Comparison of ENCODE assay signal across 17 mouse cellular contexts in genomic region chr1:134910037-134910436, GRCm38 (mm10). TPM values are rescaled to one million over a fixed set of nuclear protein-coding genes. Genes with fewer than 3 reads are reported as not detected.
DNase-seq lines count a peak whose midpoint lies in the region; ATAC-seq and TF ChIP-seq lines count a peak whose summit lies in the region.
"Had no signal": no experiment of that assay in that cellular context is flagged by ENCODE, and none has a peak within 500 bp of the region (broad histone marks: within the 10 kb centered on the region; RNA-seq: fewer than 3 reads in every experiment).

No protein-coding gene starts in this region.

- no peak overlapping the region for H3K4me3 ChIP-seq in layer of hippocampus, adult 2 months
- no peak overlapping the region for H3K4me3 ChIP-seq in heart, embryonic 16.5 days (ENCODE audit: low read length)
- H3K4me3 ChIP-seq in hindbrain, embryonic 14.5 days (replicated peaks; ENCODE audit: low read length) = no peak overlapping the region
- no peak overlapping the region for H3K4me3 ChIP-seq in midbrain, embryonic 10.5 days
- H3K4me3 ChIP-seq: embryonic facial prominence, embryonic 13.5 days; neural tube, embryonic 12.5 days had no signal

- H3K9ac ChIP-seq in heart, embryonic 16.5 days (ENCODE audit: low read length) = peak overlapping the region; percentile 41
- no peak overlapping the region for H3K9ac ChIP-seq in hindbrain, embryonic 14.5 days
- H3K9ac ChIP-seq: embryonic facial prominence, embryonic 13.5 days; neural tube, embryonic 12.5 days had no signal

- H3K27ac ChIP-seq in layer of hippocampus, adult 2 months = peak overlapping the region; percentile 85
- H3K27ac ChIP-seq in heart, embryonic 16.5 days (ENCODE audit: low read length) = peak overlapping the region; percentile 97
- no peak overlapping the region for H3K27ac ChIP-seq in hindbrain, embryonic 14.5 days
- H3K27ac ChIP-seq in midbrain, embryonic 10.5 days (replicated peaks) = no peak overlapping the region
- H3K27ac ChIP-seq: hindbrain, postnatal 0 days; neural tube, embryonic 12.5 days had no signal

- no peaks in the 10 kb centered on the region for H3K27me3 ChIP-seq in heart, embryonic 16.5 days (ENCODE audit: control insufficient read depth, insufficient read depth, low read length)
- H3K27me3 ChIP-seq in hindbrain, embryonic 14.5 days (ENCODE audit: control insufficient read depth, insufficient read depth, low read length) = no peaks in the 10 kb centered on the region
- H3K27me3 ChIP-seq in midbrain, embryonic 10.5 days (ENCODE audit: low read depth, poor library complexity, severe bottlenecking) = no peaks in the 10 kb centered on the region
- H3K27me3 ChIP-seq: embryonic facial prominence, embryonic 13.5 days; megakaryocyte, embryonic 14.5 days; neural tube, embryonic 12.5 days had no signal

- DNase-seq in layer of hippocampus, adult 2 months (ENCODE audit: low spot score in 2 of 2) = no peak
- no peak for DNase-seq in layer of hippocampus, postnatal 10 days (ENCODE audit: low spot score in 2 of 2)
- peak; percentile 60 for DNase-seq in heart, adult 8-10 months (ENCODE audit: low spot score)
- peak; percentile 77 for DNase-seq in skeletal muscle tissue, adult 2 months (ENCODE audit: low read depth, low spot score)
- DNase-seq in hindbrain, embryonic 14.5 days (ENCODE audit: low spot score) = no peak
- DNase-seq in midbrain, embryonic 10.5 days (ENCODE audit: low spot score) = no peak
- DNase-seq in spleen, postnatal 14 days (ENCODE audit: low spot score in 2 of 2) = no peak
- DNase-seq: B cell, adult 2 months; cerebellum, adult 9-11 months; kidney, adult 18-20 months; kidney, postnatal 10 days; lung, postnatal 14 days had no signal

- peaks cover 36% of the 10 kb centered on the region for H3K4me1 ChIP-seq in heart, embryonic 16.5 days (ENCODE audit: control insufficient read depth, insufficient read depth, low read length)
- H3K4me1 ChIP-seq in hindbrain, embryonic 14.5 days (replicated peaks; ENCODE audit: control insufficient read depth, insufficient read depth, low read length) = no peaks in the 10 kb centered on the region
- H3K4me1 ChIP-seq in midbrain, embryonic 10.5 days = peaks cover 7% of the 10 kb centered on the region
- H3K4me1 ChIP-seq: neural tube, embryonic 12.5 days had no signal

- no peaks in the 10 kb centered on the region for H3K9me3 ChIP-seq in heart, embryonic 16.5 days (replicated peaks; ENCODE audit: control insufficient read depth, low read length)
- H3K9me3 ChIP-seq in hindbrain, embryonic 14.5 days (ENCODE audit: control insufficient read depth, low read length) = no peaks in the 10 kb centered on the region
- no peaks in the 10 kb centered on the region for H3K9me3 ChIP-seq in midbrain, embryonic 10.5 days (replicated peaks)
- H3K9me3 ChIP-seq: embryonic facial prominence, embryonic 13.5 days; megakaryocyte, embryonic 14.5 days; neural tube, embryonic 12.5 days had no signal

- ATAC-seq in heart, embryonic 16.5 days (replicated peaks; ENCODE audit: extremely low read depth, insufficient read depth, low FRiP score) = peak; percentile 91
- no peak for ATAC-seq in hindbrain, embryonic 14.5 days (ENCODE audit: low FRiP score)
- ATAC-seq: hindbrain, postnatal 0 days had no signal

- no peaks in the 10 kb centered on the region for H3K36me3 ChIP-seq in heart, embryonic 16.5 days (ENCODE audit: control insufficient read depth, insufficient read depth)
- no peaks in the 10 kb centered on the region for H3K36me3 ChIP-seq in hindbrain, embryonic 14.5 days (replicated peaks; ENCODE audit: control insufficient read depth, insufficient read depth)
- H3K36me3 ChIP-seq in midbrain, embryonic 10.5 days = no peaks in the 10 kb centered on the region
- H3K36me3 ChIP-seq: embryonic facial prominence, embryonic 13.5 days; neural tube, embryonic 12.5 days had no signal

- H3K4me2 ChIP-seq in heart, embryonic 16.5 days (ENCODE audit: low read depth, low read length) = peak overlapping the region; percentile 30
- H3K4me2 ChIP-seq in hindbrain, embryonic 14.5 days (replicated peaks) = no peak overlapping the region
- H3K4me2 ChIP-seq: neural tube, embryonic 12.5 days had no signal

- WGBS in heart, embryonic 16.5 days = 12% methylated on average over 3 of the region's 3 CpGs
- 28% methylated on average over 3 of the region's 3 CpGs for WGBS in hindbrain, embryonic 14.5 days
- 27% methylated on average over 3 of the region's 3 CpGs for WGBS in midbrain, embryonic 10.5 days

- TF ChIP-seq CTCF in layer of hippocampus, adult 2 months (conservative IDR thresholded peaks at IDR 0.05) = no peak

RNA-seq across cellular contexts. Expression of gene Ppp1r12b, which starts 45.7 kb away (rescaled TPM):
- total RNA-seq in layer of hippocampus, adult 2 months (2021) = 10 to 100 TPM; 76.6 to 77.5 TPM
- 10 to 100 TPM; 64.2 to 70.2 TPM for total RNA-seq in layer of hippocampus, postnatal 10 days (2021)
- total RNA-seq in heart, adult 8-10 months (2022) = 100 to 1,000 TPM; 171 to 181 (median 179) TPM
- 24.2 and 30.4 TPM in 2 replicates for polyA plus RNA-seq in heart, embryonic 16.5 days (2015; fragmentation: Nextera tagmentation; extraction: Ambion mirVana)
- 16.7 and 17.2 TPM in 2 replicates for polyA plus RNA-seq in hindbrain, embryonic 14.5 days (2014; fragmentation: Nextera tagmentation; extraction: Ambion mirVana)
- polyA plus RNA-seq in midbrain, embryonic 10.5 days (2016; fragmentation: Nextera tagmentation; extraction: Ambion mirVana) = 5.7 and 6.8 TPM in 2 replicates

RNA-seq across cellular contexts. Expression of gene Ube2t, which starts 52.3 kb away (rescaled TPM):
- 1 to 10 TPM; 1.5 to 1.6 TPM for total RNA-seq in layer of hippocampus, adult 2 months (2021)
- total RNA-seq in layer of hippocampus, postnatal 10 days (2021) = 1 to 10 TPM; 2.1 to 4.2 TPM
- 1 to 10 TPM; 5.3 to 9.7 (median 7.4) TPM for total RNA-seq in heart, adult 8-10 months (2022)
- polyA plus RNA-seq in heart, embryonic 16.5 days (2015; fragmentation: Nextera tagmentation; extraction: Ambion mirVana) = 49.7 and 54.6 TPM in 2 replicates
- polyA plus RNA-seq in hindbrain, embryonic 14.5 days (2014; fragmentation: Nextera tagmentation; extraction: Ambion mirVana) = 11.6 and 11.8 TPM in 2 replicates
- polyA plus RNA-seq in midbrain, embryonic 10.5 days (2016; fragmentation: Nextera tagmentation; extraction: Ambion mirVana) = 54.2 and 61.5 TPM in 2 replicates

Comparison
In these comparisons a context has a peak if more than half of its experiments do, and no peak if none do; other contexts are left out.
1. DNase-seq: peak in heart, adult 8-10 months (single experiment) and skeletal muscle tissue, adult 2 months (single experiment); none in layer of hippocampus, adult 2 months (0 of 2), layer of hippocampus, postnatal 10 days (0 of 2), hindbrain, embryonic 14.5 days (single experiment), midbrain, embryonic 10.5 days (single experiment) and spleen, postnatal 14 days (0 of 2).
2. H3K27ac ChIP-seq: peak in layer of hippocampus, adult 2 months (single experiment) and heart, embryonic 16.5 days (single experiment); none in hindbrain, embryonic 14.5 days (single experiment) and midbrain, embryonic 10.5 days (single experiment).